Mouse (Mus musculus): ENCODE measurements around the gene Nphs2.
"Not testable (repeated sequence)": the region's sequence is repeated elsewhere in the genome, so short reads cannot be mapped to it uniquely, and the experiment has no call there.

The Nphs2 gene

DNA sequence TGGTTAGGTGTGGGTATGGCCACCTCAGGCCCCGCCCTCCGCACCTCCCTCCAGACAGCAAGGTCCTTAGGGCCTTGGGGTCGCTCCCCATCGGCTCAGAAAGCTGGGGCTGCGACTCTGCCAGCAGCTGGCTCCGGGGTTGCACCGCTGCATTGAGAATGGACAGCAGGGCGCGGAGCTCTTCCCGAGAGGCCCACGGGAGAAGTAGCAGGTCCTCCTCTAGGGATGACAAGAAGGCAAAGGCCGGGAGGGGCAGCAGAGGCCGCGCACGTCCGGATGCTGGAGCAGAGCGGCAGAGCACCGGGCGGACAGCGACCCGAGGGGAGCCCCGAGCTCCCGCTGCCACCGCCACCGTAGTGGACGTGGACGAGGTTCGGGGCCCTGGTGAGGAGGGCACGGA, at the start of gene Nphs2:
Gene Nphs2 (plus strand): TSS at position 98 of the 400 bp plus-strand sequence.
- DNase-seq (ENCODE audit: low spot score in 2 of 2): no peak

DNA sequence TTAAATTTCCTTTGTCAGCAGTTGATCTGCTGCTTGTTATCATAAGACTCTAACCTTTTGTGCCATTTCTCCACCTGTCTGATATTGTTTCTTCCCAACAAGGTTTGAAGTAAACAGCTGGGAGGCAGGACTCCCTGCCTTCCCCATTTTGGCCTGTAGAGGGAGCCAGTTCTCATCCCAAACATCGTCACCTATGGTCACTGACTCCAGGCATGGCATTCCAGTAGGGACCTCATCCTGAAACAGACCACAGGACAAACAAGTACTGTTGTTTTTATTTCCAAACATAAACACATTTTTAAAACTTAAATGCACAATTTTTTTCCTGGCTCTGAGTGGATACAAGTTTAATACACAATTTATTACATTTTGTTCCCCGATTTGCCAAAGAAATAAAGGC, 47.2 kb upstream of the Nphs2 start:
- DNase-seq (ENCODE audit: low spot score in 2 of 2): peak; percentile 62 to 67

DNA sequence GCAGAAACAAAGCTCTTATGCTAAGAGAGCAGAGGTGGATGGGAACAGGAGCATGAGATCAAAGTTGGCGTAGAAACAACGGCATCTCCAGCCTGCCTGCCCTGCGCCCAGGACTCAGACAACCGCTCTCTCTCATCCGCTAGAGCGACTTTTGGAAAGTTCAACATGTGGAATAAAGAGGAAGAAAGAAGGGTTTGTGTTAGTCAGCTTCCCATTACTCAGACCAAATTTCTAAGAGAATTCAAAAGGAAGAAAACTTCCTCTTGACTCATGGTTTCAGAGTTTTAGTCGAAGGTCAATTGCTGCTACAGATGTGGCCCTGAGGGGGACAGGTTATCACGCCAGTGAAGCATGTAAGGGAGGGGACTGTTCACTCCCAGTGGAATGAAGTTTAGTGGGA, 46.6 kb upstream of the Nphs2 start:
- DNase-seq (ENCODE audit: low spot score in 2 of 2): no peak

DNA sequence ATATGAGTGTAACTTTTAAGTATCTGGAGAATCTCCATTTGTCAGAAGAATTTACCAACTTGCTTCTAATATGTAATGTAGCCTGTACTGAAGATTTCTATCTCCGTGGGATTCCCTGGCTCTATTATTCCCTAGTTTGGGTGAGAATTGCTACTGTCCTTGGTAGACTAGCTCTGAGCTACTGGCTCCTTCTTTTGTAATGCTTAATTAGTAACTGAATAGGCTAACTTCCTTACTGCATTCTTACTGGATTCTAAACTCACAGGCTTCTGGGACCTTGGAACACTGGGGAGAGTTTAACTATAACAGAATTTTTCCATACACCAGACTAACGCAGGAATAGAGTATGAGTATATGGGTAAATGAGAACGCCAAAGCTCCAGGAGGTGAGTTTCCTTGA, 42.0 kb upstream of the Nphs2 start:
- not testable (repeated sequence) for DNase-seq (ENCODE audit: low spot score in 2 of 2)

DNA sequence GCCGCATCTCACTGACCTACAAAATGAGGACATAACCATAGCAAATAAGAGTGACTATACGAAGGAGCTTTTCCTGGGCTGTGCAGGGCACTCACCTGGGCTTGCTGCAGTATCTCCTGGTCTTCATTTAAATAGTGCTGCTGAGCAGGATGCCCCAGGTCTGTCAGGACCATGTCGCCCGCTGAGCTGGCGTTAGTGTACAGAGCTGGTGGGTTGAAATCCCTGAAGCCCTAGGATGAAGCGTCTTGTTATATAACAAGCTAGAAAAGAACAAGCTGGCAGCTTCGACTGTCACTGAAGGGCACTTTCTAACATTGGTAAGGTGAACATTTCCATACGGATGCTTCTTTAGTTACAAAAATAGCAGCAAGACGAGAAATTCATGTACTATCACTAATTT, 40.1 kb upstream of the Nphs2 start:
- DNase-seq (ENCODE audit: low spot score in 2 of 2): no peak

DNA sequence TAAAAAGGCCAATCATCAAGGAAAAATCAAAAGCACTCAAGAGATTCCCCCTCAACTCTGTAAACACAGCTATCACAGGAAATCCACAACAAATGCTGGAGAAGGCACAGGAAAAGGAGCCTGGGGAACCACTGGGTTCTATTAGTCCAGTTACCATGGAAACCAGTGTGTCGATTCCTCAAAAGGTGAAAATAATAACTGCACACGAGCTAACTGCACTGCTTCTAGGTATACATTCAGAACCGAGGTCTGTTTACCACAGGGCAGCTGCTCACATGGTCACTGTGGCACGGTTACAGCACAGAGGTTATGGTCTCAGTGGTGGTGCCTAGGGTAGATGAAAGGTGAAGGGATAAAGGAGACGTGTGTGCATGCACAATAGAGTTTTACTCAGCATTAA, 38.9 kb upstream of the Nphs2 start:
- no peak for DNase-seq (ENCODE audit: low spot score in 2 of 2)

DNA sequence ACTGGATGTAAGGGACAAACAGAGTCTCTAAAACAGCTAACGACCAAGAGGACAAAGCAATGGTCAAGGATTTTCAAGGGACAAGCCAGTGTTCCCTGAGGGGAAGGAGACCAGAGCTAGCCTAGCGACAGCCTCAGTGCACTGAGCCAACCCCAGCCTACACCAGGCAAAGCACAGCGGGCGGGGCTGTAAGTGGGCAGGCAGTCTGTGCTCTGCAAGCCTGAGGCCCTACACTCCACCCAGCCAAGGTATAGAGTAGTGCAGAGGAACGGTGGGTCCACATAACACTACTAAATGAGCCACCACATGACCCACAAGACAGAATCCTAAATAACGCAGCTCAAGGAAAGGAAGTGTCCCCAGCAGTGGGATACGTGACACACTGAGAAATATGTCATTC, 36.9 kb upstream of the Nphs2 start:
- no peak for DNase-seq (ENCODE audit: low spot score in 2 of 2)

DNA sequence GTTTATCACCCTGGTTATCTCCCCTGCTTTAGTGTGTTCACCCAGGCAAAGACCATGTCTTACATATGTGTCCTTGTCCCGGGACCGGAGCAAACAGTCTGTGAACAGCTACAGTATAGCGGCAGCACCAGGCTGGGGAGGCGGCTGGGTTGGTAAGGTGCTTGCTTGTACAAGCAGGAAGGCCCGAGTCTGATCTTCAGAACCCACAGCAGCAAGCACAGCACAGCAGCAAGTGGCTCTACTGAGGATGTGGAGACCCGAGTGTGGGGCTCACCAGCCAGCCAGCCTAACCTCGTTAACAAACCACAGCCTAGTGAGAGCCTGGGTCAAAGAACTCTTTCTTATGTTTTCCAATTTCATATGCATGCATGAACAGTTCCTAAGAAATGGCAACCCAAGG, 30.4 kb upstream of the Nphs2 start:
- no peak for DNase-seq (ENCODE audit: low spot score in 2 of 2)

DNA sequence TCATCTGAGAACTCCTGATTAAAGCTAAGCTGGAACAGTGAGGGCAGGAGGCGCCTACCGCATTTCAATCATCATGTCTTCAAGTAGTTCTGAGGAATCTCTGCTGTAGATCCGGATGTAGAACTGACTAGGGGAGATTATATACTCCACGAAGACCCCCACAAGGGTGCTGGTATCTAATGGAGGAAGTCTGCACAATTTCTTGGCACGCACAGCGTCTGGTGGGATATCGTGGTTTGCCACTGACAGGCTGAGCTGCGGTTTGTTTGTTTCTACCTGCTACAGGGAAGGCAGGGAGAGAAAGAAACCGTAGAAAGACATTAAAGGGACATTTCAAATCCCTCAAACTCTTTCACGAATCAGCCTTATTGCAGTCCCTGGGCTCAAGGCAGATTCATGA, 26.3 kb upstream of the Nphs2 start:
- no peak for DNase-seq (ENCODE audit: low spot score in 2 of 2)

DNA sequence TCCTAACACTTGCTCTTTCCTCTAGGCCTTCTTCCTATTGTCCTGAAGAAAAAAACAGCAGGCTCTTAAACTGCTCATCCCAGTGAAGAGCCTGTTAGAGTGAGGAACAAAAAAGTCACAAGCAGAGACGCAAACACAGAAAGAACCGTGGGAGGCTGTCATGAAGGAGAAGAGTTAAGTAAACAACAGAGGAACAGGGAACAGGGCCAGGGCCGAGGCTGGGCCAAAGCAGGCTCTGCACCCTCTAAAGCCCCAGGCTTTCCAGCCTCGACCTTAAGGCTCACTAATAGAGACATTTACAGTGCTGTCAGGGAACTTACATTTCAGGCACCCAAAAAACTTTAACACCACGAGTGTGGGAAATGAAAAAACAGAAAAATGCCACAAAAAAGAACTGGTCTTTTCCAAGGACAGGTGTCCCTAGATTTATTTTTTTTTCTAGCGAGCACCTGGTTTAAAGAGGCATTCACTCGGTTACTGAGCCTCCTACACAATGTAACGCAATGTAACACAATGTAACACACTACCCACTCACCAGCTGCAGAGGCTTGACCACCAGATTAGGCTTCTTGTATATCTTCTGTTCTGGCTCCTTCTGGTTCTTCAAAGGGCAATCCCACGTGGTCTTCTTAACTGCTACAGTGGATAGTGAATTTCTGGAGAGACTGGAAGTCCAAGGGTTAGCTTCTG, 25.5 kb upstream of the Nphs2 start:
- DNase-seq (ENCODE audit: low spot score in 2 of 2): peak; percentile 9 to 61

DNA sequence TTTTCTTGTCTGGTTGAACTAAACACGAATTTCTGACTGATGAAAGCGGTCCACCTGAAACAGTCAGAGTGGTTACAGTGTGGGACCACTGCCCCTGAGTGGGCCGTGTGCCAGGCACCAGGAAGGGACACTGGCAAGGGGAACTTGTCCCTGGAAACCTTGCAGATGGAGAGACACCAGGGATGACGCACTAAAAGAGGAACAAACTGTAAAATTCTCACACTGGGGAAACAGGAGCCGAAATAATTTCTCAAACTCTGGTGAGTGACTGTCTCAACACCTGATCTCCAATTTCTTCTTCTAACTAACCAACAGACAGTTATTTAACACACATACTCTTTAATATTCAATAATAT, 25.0 kb upstream of the Nphs2 start:
- DNase-seq (ENCODE audit: low spot score in 2 of 2): no peak

DNA sequence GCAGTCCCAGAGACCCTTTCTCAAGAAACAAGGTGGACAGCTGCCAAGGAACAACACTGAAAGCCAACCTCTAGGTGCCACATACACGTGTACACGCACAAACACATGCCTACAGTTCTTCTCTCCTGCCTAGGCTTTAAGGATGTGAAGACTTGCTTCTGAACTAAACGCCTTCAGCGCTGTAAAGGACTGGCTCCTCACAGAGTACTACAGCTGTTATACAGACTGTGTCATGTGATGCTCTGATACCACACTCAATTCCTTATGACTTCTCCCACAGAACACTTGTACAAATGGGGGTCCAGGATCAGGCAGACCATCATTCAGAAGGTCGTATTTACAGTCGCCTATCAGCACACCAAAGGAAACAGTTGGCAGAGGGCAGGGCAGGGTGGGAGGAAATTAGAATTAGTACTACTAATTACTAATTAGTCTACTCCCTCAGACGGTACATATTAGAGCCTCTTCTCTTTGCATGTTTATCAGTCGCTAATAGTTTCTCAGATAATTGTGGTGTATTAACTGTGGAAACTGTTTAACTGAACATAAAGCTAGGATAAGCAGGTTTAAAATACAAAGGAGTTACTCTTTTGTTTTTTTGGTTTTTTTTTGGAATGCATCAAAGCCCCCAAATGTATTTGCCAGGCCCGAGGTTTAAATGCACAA, 21.8 kb upstream of the Nphs2 start:
- DNase-seq (ENCODE audit: low spot score in 2 of 2): no peak

DNA sequence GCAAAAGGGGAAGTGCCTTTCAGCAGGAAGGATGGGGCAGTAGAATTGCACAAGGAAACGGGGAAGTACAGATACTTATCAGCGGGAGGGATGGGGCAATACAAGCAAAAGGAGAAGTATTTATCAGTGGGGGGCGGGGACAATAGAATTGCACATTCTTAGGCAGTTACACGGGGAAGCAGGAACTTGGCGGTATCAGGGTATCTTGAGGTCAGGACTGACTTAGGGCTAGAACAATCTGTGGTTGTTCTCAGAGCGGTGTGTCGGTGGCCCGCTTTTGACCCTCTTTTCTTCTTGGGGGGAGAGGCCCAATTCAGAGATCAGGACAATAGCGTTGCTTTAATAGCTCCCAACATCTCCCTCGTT, 21.3 kb upstream of the Nphs2 start:
- not testable (repeated sequence) for DNase-seq (ENCODE audit: low spot score in 2 of 2)

DNA sequence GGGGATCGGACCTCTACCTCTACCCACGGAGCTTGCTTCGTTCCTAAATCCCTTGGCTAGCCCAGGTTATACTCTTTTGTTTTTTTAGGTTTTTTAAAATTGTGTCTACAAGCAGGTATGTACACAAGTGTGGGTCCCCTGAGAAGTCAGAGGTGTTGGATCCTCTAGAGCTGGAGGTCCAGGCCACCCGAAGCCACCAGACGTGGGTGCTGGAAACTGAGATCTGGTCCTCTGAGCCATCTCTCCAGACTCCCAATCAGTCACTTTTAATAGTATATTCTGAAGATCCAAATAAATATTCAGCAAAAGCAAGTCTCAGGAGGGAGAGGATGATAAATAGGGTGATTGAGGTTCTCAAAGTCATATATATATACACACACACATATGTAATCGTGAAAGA, 20.5 kb upstream of the Nphs2 start:
- no peak for DNase-seq (ENCODE audit: low spot score in 2 of 2)

DNA sequence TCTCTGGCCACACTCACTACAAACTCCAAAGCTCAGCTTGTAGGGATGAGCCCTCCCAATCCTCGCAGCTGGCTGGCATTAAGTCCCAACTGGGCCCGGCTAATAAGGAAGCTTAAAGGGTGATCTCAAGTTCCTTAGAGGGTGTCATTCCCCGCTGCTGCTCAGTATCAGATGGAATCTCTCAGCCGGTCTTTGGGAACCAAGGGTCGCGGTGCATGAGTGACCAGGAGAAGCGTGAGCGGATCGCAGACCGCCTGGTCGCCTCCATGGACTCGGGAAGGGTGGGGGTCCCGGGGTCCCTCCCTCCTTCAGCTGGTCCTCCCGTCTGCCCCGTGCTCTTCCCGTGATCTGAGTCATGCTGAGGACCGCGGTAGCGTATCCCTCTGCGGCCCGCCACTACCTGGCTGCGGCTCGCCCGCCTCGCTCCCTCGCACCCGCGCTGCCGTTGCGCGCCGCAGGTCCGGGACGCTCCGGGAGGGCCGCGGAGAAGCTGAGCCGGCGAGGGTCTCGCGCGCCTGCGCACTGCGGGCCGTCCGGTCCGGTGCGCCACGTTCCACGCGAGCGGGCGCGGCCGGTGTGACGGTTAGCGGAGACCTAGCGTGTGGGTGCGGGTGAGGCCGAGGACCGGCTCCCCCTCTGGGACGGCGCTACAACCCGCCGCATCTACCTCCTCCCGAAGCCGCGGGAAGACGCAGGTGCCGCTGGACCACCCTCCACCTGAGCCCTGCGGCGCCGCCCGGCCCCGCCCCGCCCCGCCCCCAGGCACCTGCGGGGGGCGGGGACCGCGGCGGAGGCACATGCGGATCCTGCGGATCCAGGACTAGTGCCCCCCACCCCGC, 7.4 kb upstream of the Nphs2 start, which contains the start of gene Tdrd5:
Gene Tdrd5 (minus strand): TSS at position 754 of the 839 bp plus-strand sequence.
- DNase-seq (ENCODE audit: low spot score in 2 of 2): peak; percentile 48 to 52

DNA sequence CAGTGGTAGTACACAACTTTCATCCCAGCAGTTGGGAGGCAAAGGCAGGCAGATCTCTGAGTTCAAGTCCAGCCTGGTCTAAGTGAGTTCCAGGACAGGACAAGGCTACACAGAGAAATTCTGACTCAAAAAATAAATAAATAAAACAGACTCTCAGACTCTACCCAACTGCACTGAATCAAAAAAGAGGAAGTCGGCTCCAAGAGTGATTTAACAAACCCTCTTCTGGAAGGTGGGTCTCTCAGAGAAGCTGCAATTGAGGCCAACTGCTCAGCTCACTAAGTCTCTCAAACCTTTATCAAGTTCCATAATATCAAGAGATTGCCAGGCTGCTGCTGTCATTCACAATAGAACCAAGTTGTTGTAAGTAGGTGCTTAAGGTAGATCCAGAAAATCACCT, 1.9 kb upstream of the Nphs2 start:
- no peak for DNase-seq (ENCODE audit: low spot score in 2 of 2)

DNA sequence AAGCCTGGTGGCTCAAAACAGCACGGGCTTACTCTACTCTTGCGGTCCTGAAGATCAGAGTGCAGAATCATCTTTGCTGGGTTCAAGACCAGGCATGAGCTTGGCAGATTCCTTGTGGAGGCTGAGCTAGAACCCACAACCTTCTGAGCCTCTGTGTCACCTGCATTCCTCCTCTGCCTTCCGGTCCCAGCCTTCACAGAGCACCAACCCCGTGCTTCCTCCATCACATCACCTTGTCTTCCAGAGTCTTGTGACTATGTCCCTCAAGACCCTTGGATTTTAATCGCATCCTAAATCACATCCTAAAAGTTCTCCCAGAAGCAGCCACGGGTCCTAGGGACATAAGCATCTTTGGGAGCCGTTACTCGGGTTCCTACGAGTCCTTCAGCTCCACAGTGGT, 12.6 kb downstream of the Nphs2 start:
- DNase-seq (ENCODE audit: low spot score in 2 of 2): no peak

DNA sequence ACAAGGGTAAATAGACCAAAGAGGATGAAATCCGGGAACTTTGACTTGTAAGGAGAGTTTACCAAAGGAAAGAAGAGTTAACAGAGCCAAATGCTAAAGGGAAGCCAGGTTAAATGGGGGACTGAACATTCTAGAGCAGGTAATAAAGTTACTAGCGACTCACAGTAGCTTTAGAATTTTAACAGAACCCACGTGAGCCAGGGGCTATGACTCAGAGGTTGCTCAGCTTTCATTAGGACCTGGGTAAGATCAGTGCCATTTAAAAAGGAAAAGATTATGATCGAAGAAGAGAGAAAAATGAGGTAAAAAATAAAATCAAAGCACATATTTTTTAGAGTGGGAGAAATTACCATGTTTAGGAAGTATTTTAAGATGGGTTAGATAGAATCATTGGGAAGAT, 30.3 kb downstream of the Nphs2 start:
- DNase-seq (ENCODE audit: low spot score in 2 of 2): no peak

DNA sequence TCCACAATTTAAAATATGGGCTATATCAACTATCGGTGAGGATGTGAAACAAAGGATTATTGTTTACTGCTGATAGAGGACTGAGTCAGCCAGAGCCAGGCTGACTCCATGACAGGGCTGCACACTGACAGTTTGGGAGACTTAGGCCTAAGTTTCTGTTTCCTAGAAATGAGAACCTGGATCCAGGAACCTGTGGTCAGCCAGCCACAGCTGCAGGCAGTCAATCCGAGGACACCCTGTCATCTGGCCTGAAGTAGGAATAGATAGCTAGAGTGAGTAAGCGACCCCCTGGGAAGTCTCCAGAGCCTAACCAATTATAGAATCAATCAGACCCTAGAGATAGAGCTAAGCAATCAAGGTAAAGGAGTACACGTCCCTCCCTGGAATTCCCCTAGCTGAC, 33.9 kb downstream of the Nphs2 start:
- DNase-seq (ENCODE audit: low spot score in 2 of 2): no peak

DNA sequence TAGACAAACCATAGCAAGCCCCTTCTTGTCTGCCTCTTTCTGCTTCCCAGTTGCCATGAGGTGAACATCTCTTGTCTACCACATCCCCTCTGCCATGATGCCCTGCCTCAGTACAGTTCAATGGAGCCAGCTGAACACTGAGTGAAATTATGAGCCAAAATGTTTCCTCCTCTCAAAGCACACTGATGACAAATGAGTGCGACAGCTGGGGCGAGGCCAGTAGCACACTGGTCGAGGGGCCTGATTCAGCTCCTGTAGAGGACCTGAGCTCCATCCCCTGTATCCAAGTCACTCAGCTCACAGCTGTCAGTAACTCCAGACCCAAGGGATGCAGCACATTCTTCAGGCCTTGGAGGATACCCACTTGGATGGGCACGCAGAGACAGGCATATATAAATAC, 35.1 kb downstream of the Nphs2 start:
- DNase-seq (ENCODE audit: low spot score in 2 of 2): no peak

DNA sequence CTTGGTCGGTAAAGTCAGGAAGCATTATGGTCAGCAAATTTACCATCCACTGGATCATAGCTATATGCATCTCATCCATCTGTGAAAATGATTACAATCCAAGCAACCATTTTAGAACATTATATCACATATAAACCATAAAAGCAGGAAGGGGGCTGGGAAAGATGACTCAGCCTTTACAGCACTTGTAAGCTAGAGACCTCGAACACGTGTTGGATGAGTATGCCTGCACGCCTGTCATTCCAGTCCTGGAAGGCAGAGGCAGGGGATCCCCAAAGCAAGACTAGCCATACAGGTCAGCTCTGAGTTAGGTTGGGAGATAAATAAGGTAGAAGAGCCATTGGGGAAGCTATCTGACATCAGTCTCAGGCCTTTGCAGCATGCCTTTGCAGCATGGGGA, 38.5 kb downstream of the Nphs2 start:
- DNase-seq (ENCODE audit: low spot score in 2 of 2): no peak

DNA sequence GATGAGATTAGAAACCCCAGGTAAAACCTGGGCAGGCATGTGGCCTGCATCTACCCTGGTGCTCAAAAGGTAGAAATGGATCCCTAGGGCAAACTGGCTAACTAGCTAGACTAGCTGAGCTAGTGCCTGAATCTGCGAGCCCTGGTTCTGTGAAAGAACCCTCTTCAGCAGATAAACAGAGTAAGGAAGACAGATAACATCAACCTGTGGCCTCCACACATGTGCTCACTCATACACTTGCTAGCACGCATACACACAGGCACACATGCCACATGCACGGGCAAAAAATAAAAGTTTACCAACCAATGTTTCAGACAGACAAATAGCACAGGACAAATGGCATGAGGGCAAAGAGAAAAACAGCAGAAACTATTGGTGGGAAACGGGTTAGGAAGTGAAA, 39.9 kb downstream of the Nphs2 start:
- DNase-seq (ENCODE audit: low spot score in 2 of 2): no peak

DNA sequence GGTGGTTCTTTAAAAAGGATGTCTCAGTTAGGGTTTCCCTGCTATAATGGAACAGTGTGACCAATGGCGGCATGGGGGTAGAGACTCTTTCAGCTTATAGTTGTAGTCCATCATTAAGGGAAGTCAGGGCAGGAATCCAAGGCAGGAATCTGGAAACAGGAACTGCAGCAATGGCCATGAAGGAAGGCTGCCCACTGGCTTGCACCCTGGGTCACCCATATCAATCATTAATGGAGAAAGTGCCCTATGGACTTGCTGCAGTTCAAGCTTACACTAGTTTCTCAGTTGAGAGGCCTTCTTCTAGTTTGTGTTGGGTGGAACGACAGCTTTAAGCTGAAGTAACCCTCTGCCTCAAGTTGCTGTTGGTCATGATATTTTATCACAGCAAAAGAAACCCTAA, 41.9 kb downstream of the Nphs2 start:
- DNase-seq (ENCODE audit: low spot score in 2 of 2): no peak
